Mouse (Mus musculus) spleen, adult 2 months (tissue): ENCODE measurements around the gene Serpina1b.
"Not testable (repeated sequence)": the region's sequence is repeated elsewhere in the genome, so short reads cannot be mapped to it uniquely, and the experiment has no call there.

Source experiments
- CTCF ChIP-seq: fragments of 200-500 bp; IDR thresholded peaks from 2 replicates; pipeline ENCODE4 v1.5.1; 2011; ENCODE audit warnings: mild to moderate bottlenecking, inconsistent platforms; ENCODE audit not compliant: insufficient read depth, insufficient read length, insufficient replicate concordance; ENCODE audit errors: extremely low read depth
- POLR2A ChIP-seq: fragments of 200-500 bp; IDR thresholded peaks from 2 replicates; pipeline ENCODE4 v1.6.1; 2011; ENCODE audit warnings: low read depth, low read length, inconsistent platforms

GRCm38 (mm10) chr12:103859584-103859983 is 29.4 kb upstream of the Serpina1b start:
- not testable (repeated sequence) for TF ChIP-seq CTCF, POLR2A
